Mouse (Mus musculus) NIH3T3 (cell line): ENCODE results near the gene Josd2.

Experiments
- DNase-seq: peaks from one replicate; pipeline ENCODE4 v3.0.0-alpha.2; 2012; ENCODE audit warnings: low read depth

Gene Josd2

GRCm38 (mm10) chr7:44500046-44500445 lies 32.3 kb downstream of the Josd2 start:
- no peak for DNase-seq

GRCm38 (mm10) chr7:44501563-44502115 lies 33.9 kb downstream of the Josd2 start:
- peak; percentile 85 for DNase-seq

GRCm38 (mm10) chr7:44507491-44507890 lies 39.7 kb downstream of the Josd2 start:
- DNase-seq, result no peak

GRCm38 (mm10) chr7:44519240-44519913 lies 51.6 kb downstream of the Josd2 start:
- DNase-seq, result peak; percentile 56

- no peak for DNase-seq
These were observed 53.2 kb downstream of the Josd2 start for GRCm38 (mm10) chr7:44520990-44521389.
